Mouse (Mus musculus) bone marrow macrophage, adult 2 months (primary cell): ENCODE results near the gene Spire2. TPM values are rescaled to one million over a fixed set of nuclear protein-coding genes. Genes with fewer than 3 reads are reported as not detected.

Experiments
- H3K27ac ChIP-seq: 2 replicates; pipeline ENCODE4 v1.5.1; 2012; ENCODE audit warnings: low read depth, low read length; ENCODE audit not compliant: insufficient read depth
- H3K4me1 ChIP-seq: 2 replicates; pipeline ENCODE4 v1.6.1; 2012; ENCODE audit warnings: low read length; ENCODE audit not compliant: control insufficient read depth, insufficient read depth
- H3K4me3 ChIP-seq: 2 replicates; pipeline ENCODE4 v1.5.1; 2012; ENCODE audit warnings: mild to moderate bottlenecking, low read length, moderate library complexity; ENCODE audit not compliant: insufficient read depth
- CTCF ChIP-seq: IDR thresholded peaks from 2 replicates; pipeline ENCODE4 v1.5.1; 2012; ENCODE audit warnings: low read depth, mild to moderate bottlenecking, low read length, moderate library complexity
- POLR2A ChIP-seq: IDR thresholded peaks from 2 replicates; pipeline ENCODE4 v1.6.1; 2012; ENCODE audit warnings: mild to moderate bottlenecking, low read depth, low read length, borderline replicate concordance
- polyA plus RNA-seq: library from polyadenylated mRNA; stranded (reverse); fragments of >200 nt; gene quantifications from 2 replicates; pipeline ENCODE4 v1.2.4, GENCODE M21; 2012; ENCODE audit not compliant: missing spikeins, insufficient read depth, insufficient read length

The Spire2 gene
- polyA plus RNA-seq, 1 experiment, result not detected

GRCm38 (mm10) chr8:123308738-123309137 is 23.8 kb upstream of the Spire2 start:
- Histone ChIP-seq H3K4me3 (no peak overlapping the region), H3K27ac (no peak overlapping the region), H3K4me1 (no peaks in the 10 kb centered on the region)
- TF ChIP-seq CTCF (no peak; the same call in 1 of the 2 replicates), POLR2A (no peak)

DNA sequence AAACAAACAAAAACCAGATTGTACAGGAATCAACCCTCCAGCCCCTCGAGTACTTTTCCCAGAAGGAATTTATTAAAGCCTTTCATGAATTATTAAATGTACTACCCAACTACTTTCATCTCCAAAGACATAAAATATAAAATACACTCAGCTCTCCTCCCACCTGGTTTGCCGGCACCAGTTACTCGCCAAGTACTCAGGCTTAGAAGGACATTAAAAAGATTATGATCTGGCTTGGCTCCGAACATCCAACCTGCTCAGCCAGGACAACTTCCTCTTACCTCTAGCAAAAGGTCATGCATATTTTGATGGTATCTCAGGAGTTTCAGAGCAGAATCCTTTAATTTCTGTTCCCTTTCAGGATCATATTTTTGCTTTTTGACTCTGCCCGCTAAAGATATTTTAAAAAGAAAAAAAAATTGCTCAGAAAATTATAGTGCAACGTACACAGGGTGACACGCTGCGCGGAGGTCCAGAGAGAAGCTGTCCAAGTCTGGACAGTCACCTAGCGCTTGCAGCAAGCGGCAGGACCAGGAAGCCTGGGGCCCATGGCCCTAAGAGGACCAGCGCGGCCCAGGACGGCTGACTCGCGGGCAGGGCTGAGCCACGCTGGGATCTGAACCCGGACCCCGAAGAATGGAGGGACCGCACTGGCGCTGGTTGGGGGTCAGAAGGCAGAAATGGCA is 14.6 kb upstream of the Spire2 start:
- H3K27ac ChIP-seq, result no peak overlapping the region
- no peaks in the 10 kb centered on the region for H3K4me1 ChIP-seq
- TF ChIP-seq POLR2A (no peak), CTCF (peak; percentile 9; the same call in 1 of the 2 replicates)
- peak overlapping the region; percentile 72 for H3K4me3 ChIP-seq

DNA sequence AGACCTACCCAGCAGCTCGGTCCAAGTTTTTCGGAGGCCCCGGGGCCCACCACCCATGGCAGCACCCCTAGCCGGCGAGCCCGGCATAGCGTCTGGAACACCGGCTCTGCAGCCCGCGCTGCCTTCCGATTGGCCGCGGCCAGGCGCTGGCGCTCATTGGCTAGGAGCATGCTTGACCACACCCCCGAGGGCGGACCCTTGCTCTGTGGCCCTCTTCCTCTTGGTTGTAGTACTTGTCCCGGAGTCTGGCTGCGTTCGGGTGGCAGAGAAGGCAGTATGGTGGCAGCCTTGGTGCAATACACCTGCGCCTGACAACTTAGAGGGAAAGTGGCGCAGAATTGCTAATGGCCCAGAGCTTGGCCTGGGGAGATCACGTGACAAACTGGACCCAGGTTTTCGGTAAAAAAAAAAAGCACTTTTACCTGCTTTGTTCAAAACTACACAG is 14.0 kb upstream of the Spire2 start, which contains the start of gene Fanca:
Gene Fanca, minus strand, starts transcription at position 110 of the 445 bp plus-strand sequence.
- peak within 1 kb of the TSS; percentile 72 for H3K4me3 ChIP-seq
- no peaks in the 10 kb centered on the region for H3K4me1 ChIP-seq
- TF ChIP-seq POLR2A (0 out of 2 replicates have a peak, but pooled peaks have one; percentile 73), CTCF (no peak)
- H3K27ac ChIP-seq, result no peak within 1 kb of the TSS

DNA sequence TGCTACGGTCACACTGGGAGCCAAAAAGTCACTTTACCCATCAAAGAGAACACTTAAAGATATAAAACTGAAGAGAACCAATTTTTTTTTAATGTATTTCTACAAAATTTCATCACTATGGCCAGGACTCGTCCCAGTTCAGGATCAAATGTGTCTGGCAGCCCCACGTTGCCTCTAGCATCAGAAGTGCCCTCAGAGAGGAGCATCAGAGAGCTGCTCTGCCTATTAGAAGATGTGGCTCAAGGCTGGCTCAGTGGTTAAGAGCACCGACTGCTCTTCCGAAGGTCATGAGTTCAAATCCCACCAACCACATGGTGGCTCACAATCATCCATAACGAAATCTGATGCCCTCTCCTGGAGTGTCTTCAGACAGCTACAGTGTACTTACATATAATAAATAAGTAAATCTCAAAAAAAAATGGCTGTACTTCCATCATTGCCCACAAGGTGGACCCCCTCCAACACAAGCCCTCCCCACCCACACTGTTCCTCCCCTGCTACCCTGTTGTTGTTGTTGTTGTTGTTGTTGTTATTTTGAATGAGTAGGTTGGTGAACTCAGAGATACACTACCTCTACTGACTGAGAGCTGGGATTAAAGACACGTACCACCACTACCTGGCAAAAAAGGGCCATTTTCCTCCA is 12.9 kb upstream of the Spire2 start:
- no peaks in the 10 kb centered on the region for H3K4me1 ChIP-seq
- no peak overlapping the region for H3K27ac ChIP-seq
- no peak overlapping the region for H3K4me3 ChIP-seq
- TF ChIP-seq CTCF (no peak; the same call in 1 of the 2 replicates), POLR2A (no peak)

DNA sequence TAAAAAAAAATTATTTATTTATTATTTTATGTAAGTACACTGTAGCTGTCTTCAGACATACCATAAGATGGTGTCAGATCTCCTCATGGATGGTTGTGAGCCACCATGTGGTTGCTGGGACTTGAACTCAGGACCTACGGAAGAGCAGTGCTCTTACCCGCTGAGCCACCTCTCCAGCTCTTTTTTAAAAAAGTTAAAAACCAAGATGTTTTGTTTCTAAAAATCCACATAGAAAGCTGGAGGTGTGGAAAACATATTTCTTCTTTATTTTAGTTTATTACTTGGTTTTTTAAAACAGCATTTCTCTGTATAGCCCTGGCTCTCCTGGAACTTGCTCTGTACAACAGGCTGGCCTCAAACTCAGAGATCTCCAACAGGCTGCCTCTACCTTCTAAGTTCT is 4.0 kb upstream of the Spire2 start:
- no peak for TF ChIP-seq CTCF
- TF ChIP-seq POLR2A, result no peak
- H3K27ac ChIP-seq, result no peak overlapping the region
- no peak overlapping the region for H3K4me3 ChIP-seq
- H3K4me1 ChIP-seq, result peaks cover 2% of the 10 kb centered on the region; the same call in 1 of the 2 replicates

GRCm38 (mm10) chr8:123329350-123329749 is 3.2 kb upstream of the Spire2 start:
- no peak overlapping the region for H3K4me3 ChIP-seq
- no peak overlapping the region for H3K27ac ChIP-seq
- peaks cover 2% of the 10 kb centered on the region; the same call in 1 of the 2 replicates for H3K4me1 ChIP-seq
- no peak for TF ChIP-seq CTCF
- no peak for TF ChIP-seq POLR2A

DNA sequence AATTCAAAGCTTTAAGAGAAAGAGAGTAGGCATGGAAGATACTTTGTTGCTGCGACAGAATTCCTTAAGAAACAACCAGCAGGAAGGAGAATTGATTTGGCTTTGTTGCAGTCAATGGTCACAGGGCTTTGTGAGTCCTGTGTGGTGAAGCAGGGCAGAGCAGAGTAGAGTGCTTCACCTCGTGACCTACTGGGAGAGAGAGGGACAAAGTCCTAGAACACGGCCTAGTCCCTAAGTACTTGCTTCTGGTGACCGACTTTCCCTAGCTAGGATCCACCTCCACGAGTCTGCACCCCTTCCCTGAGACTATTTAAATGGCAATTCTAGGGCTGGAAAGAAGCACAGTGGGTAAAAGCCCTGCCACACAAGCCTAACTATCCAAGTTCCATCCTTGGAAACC is 2.6 kb upstream of the Spire2 start:
- Histone ChIP-seq H3K4me1 (peaks cover 2% of the 10 kb centered on the region; the same call in 1 of the 2 replicates), H3K27ac (no peak overlapping the region), H3K4me3 (no peak overlapping the region)
- TF ChIP-seq POLR2A, result no peak
- no peak for TF ChIP-seq CTCF

- H3K27ac ChIP-seq, result no peak overlapping the region
- no peak for TF ChIP-seq POLR2A
- TF ChIP-seq CTCF, result no peak
- peaks cover 2% of the 10 kb centered on the region; the same call in 1 of the 2 replicates for H3K4me1 ChIP-seq
Measured at GRCm38 (mm10) chr8:123330701-123331100, 1.8 kb upstream of the Spire2 start.

GRCm38 (mm10) chr8:123331301-123331700 is 1.2 kb upstream of the Spire2 start:
- no peak overlapping the region for H3K4me3 ChIP-seq
- peaks cover 2% of the 10 kb centered on the region; the same call in 1 of the 2 replicates for H3K4me1 ChIP-seq
- TF ChIP-seq CTCF (no peak), POLR2A (no peak)
- no peak overlapping the region for H3K27ac ChIP-seq

More at GRCm38 (mm10) chr8:123330701-123331100, 1.8 kb upstream of the Spire2 start:
- H3K4me3 ChIP-seq, result no peak overlapping the region

GRCm38 (mm10) chr8:123331810-123332209 is 703 bp upstream of the Spire2 start:
- TF ChIP-seq POLR2A (no peak), CTCF (no peak)
- H3K27ac ChIP-seq, result no peak overlapping the region
- H3K4me1 ChIP-seq, result peaks cover 2% of the 10 kb centered on the region; the same call in 1 of the 2 replicates
- no peak overlapping the region for H3K4me3 ChIP-seq
